Mouse (Mus musculus): ENCODE data around the gene Fcf1.

Gene Fcf1

DNA sequence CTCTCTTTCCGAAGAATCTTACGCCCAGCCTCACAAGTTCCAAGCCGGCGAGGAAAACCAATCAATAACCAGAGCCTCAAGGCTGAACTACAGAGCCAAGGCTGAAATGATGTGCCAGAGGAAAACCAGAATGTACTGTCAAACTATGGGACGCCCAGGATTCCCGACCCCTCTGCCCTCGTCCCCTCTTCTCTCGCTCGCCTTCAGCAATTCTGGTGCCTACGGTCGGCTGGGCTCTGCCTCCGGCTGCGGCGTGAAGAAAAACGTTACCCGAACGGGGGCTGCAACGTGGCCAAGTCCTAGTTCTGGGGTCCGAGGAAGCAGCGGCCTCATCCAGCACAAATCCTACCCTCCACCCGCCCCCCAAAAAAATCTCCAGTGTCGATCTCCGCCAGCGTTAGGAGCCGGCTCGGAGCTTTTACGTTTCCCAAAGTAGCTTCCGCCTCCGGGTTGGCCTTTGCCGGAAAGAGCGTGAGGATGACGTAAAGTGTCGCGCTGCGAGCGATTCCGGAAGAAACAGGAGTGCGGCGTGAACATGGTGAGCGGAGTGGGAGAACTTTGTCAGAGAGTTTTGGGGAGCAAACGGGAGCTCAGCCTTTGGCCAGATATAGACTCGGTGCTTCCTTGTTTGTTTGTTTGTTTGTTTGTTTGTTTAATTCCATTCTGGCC lies at the start of gene Fcf1, which contains the start of gene Arel1:
Gene Fcf1, plus strand, starts transcription at position 470 of the 669 bp plus-strand sequence.
Gene Arel1, minus strand, starts transcription at position 473 of the 669 bp plus-strand sequence.
- peak; percentile 90 for DNase-seq

DNA sequence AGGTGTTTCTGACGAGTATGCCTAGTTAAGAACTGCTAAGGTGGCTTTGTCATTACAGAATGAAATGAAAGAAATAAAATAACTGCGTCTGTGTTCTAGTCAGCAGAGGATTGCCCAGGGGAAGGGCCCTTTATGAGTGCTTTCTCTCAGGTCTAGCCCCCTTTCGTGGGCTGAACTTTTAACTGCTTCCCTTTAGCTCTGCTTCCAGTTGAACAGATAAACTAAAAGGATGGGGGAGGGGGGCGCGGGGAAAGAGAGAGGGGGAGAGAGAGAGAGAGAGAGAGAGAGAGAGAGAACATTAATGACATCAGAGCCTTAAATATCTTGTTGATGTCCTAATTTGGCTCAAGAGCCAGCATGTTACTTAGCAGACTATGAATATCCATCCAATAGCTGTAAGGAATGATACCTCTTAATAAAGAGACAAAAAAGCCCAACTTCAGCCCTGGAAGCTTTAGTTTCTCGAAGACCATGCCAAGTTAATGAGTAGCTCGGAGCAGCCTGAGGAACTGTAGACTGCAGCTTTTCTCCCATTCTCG lies 48.7 kb upstream of the Fcf1 start:
- DNase-seq: no peak

DNA sequence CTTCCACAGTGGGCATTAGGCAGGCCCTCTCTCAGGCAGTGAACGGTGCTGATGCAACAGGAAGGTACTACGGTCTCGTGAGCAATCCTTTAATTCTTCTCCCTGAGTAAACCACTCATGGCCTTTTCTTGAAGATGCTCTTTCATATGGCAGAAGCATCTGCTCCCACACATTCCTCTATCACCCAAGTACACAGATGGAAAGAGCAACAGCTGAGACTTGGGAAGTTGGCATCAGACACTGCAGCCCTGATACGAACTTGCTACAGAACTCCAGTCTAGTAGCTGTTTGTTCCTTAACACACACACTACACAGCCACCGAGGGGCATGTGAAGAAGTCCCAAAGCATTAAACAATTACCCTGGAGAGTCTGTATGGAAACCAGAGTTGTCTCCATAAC lies 46.4 kb upstream of the Fcf1 start:
- DNase-seq: no peak

DNA sequence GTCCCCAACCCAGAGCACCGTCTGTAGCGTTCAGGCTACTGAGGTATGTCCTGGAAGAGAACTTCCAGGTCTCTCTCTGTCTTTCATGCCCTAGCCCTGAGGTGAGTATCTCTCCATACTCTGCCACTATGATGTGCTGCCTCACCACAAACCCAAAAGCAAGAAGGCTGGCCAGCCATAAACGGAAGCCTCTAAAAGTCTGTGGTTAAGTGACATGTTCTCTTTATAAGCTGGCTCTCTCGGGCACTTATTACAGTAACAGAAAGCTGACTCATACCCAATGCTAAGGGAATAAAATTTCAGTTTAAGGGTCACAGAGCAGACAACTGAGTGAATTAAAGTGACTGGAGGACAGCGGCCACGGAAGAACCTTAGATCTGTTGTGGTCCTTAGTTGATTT lies 44.2 kb upstream of the Fcf1 start:
- DNase-seq: no peak

DNA sequence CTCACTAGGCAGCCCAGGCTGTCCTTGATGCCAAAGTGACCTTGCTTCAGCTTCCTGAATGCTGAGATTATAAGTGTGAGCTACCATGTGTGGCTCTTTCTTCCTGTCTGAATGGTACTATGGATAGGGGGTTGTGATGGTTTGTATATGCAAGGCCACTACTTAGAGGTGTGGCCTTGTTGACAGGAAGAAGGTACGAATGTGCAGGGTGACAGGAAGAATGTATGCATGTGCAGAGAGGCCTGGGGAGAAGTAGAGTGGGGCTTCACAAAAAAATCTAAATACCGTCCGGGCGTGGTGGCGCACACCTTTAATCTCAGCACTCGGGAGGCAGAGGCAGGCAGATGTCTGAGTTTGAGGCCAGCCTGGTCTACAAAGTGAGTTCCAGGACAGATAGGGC lies 38.5 kb upstream of the Fcf1 start:
- no peak for DNase-seq

DNA sequence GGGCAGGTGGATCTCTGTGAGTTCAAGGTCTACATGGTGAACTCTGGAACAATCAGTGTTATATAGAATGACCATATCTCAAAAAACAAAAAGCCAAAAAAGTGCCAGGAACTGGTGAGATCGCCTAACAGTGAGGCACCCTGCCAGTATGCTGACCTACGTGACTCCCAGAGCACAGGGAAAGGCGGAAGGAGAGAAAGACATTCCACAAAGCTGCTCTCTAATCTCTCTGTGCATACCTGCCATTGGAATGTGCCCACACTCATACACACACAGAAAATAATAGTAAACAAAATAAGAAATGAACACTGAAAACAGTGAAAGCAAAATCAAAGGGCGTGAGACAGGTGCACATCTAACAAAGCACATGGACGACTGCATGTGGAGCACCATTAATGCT lies 35.4 kb upstream of the Fcf1 start:
- no peak for DNase-seq

DNA sequence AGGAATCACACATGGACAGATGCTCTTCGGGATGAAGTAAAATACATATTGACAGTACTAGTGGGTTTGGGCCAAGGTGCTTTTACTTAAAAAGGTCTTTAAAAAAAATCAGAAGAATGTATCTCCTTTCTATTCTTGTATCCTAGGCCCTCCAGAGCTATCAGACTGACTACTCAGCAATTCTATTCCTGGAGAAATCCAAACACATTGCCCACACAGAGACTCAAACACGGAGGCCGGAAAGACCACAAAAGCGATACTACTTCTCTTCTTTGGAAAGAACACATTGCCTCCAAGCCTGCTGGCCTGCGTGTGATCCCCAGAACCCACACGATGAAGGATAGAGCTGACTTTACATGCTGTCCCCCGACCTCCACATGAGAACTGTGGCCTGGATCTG lies 31.6 kb upstream of the Fcf1 start:
- no peak for DNase-seq

DNA sequence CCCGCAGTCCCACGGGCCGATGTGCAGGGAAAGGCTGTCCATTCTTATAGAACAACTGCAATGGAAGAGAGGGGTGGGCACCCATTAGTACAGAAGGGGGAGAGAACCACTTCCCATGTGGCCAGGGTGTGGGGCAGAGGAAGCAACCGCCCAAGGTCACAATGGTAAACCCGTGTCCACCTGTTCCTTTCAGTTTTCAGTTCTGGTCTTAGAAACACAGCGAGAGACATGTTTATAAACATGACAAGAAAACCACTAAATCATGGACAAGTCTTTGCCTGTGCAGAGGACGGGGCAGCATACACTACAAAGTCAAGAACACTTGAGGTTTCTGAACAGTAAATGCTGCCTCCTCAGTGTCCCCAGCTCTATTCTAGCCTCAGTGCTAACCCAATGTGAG lies 30.4 kb upstream of the Fcf1 start:
- no peak for DNase-seq

DNA sequence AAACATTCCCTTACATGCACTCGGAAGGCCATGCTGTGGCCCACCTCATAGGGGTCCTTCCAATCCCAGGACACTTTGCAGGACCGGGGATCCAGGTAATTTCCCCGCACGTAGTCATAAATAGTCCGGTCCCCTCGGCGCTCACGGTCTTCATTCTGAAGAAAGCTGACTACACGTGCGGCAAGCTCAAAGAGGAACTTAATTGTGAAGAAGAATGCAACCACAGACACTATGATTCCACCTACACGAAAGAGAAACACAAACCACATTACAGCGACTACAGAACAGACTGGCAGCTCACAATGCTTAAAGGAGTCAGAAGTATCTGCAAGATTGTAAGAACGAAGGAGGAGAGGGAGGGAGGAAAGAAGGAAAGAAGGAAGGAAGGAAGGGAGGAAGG lies 29.0 kb upstream of the Fcf1 start:
- DNase-seq: peak; percentile 22

DNA sequence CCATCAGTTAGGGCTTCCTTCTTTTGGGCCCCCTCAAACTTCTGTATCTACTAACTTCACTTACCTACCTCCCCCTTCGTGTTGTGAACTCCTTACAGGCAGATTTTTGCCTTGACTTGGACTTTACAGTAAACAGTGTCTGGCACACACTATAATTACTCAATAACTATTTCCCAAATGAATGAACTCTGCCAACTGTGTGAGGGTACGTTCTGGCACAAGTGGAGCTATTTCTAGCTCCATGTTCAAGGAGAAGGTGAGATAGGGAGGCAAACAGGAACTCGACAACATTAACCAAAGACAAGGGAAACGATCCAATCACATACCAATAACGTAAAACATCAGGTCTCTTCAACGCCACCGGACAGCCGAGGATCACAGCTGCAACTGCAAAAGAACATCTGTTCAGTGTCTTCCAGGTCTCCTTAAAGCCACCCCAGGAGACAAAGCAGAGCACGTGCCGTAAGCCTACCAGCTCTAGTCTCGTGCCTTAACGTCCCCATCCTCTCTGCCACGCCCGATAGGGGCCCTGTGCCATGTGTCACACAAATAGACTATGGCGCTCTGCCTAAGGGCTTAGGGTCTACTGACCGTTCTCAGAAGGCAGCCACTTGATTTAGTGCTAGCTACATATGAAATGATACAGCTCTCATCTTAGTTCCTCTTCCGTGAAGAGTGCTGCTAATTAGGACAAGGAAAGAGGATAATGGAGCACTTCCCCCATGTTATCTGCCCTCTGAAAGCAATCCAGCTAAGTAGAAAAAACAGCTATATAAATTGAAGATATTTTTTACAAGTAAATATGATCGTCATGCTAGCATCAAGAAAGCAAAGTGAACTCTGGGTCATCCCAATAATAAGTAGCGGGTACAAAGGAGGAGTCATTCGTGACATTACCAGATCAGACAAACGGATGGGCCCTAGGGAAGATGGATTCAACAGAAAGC lies 27.4 kb upstream of the Fcf1 start:
- no peak for DNase-seq

DNA sequence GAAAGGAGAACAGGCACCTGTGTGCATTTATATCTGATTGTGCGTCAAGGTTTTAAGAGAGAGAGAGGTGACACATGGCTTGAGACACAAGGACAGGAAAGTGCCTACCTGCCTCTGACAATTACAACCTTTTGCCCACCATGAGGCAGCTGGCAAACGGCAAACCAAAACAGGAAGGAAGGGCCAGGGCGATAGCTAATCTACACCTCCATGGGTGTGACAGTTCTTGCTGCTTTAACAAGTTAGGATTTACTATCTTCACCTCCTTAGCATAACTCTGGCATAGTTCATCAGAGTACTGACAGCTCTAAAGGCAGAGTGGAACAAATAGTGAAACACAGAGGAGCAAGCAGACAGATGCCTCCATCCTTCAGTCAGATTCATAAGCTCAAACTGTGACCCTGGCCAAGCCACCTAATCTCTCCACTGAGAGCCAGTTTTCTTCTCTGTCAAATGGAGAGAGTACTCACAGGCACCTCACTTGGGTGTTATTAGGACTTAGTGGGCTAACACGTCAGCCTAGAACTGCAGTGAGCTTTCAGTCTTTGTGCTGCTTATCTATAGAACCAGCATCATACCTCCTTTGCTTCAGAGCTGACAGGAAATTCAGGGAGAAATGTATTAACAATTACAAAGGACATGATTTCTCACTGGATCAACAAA lies 26.4 kb upstream of the Fcf1 start:
- DNase-seq: no peak

DNA sequence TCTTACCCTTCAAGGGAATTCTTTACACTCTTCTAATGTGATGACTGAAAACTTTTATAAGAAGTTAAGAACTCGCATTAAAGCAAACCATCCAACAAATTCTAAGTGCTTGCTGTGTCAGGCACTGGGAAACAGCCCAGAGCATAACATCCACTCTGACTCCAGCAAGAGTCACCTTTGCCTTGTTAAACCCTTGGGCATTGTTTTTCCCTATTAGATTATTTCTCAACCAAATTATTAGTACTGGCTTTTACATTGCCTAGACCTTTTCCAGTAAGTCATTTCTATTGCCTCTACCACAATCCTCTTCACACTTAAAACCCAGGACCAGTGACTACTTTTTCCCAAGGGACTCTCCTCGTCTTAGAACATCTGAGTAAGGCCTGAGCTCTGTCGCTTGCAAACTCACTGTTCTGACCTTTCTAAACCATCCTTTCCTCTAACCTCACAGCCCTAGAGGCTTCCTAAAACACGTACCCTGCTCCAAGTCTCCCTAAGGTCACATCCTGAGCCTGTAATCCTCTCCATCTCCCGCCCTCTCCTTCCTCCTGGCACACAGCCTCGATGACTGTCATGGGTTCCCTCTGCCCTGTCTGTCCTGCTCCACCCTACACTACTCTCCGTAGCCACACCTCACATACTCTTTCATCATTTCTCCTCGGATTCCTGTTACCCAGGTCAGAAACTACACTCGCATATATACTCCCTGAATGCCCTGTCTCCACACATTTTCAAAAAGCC lies 25.7 kb upstream of the Fcf1 start:
- DNase-seq: no peak

DNA sequence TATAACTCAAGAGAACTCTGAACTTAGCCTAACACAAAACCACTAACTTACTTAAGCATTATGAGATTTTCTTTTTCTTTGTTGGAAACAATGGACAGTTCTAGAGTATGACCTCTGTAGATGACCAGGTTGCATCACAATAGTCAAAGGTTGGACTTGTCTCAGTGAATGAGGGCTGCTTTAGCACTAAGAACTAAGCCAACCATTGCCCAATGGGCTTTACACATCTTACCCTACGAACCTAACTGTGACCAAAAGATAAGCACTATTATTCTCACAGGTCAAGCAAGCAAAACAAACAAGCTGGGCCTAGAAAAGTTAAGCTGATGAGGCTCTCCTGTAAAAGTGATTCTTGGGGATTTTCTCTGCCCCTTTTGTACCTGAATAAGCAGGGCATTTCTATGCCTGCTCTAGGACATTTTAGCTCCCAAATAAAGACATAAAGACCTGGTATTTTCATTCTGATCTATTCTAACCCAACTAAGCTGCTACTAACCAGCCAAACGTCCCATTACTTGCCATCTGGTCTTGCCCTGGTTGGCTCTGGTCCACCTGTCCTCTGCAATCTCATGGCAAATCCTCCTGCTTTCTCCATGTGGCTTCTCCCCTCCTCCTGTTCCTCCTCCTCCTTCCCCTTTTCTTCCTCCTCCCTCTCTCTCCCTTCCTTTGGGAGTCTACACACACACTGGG lies 22.7 kb upstream of the Fcf1 start:
- DNase-seq: no peak

DNA sequence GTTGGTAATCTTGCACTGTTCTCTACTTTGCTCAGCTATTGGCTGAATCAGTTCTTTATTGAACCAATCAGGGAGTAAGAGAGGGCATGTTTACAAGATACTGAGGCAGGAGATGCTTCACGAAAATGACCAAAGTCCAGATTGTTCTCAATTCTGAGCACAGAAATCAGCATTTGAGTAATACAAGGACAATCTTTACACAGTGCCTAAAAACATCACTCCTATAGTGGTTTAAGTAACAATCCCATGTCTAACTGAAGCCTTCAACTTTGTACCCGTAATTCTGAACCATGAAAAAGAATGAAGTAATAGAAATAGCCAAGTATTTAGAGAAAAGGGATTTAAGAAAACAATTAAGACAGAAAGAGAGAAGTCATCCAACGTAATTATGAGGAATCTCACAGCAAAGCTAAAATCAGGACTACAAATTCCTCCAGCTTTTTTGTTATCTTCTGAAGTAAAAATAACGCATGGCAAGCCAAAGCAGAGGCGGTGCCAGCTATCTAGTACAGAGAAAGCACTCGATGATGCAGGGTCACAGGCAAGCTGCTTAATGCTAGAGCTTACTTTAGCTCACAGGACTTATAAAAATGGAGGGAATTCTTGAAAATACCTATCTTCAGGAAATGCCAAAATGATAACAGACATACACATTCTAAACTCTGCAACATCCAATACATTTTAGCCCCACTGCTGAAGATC lies 22.0 kb upstream of the Fcf1 start:
- DNase-seq: no peak

DNA sequence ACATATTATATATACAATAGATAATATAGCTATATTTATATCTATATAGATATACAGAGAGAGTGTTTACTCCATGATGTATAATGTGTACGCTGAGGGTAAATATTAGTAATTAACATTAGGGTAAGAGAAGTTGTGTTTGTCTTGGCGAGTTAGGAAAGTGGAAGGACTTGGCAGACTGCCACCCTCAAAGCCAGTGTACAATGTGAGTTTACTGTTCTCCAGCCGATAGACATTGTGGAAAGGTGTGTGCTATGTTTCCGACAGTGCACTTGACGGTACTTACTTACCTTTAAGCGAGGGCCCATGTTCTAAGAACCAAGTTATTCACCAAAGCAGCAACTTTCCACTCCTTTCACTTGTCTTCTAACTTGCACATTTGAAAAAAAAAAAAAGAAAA lies 19.9 kb upstream of the Fcf1 start:
- no peak for DNase-seq

DNA sequence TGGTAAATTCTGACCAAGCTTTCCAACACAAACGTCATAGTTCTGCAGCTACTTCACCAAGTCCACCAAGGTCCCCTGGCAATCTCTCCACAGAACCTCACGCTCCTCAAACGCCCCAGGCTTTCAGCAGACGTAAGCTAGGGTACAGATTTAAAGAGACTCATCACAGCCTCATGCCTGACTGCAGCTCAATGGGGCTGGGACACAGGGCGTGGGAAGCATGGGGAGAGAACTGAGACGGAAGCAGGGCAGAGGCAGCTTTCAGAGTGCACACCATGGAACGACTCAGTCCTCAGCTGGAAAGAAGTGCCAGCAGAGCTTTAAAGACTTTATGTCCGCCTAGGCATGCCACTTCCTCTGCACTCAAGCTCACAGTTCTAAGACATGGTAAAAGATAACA lies 19.2 kb upstream of the Fcf1 start:
- no peak for DNase-seq

DNA sequence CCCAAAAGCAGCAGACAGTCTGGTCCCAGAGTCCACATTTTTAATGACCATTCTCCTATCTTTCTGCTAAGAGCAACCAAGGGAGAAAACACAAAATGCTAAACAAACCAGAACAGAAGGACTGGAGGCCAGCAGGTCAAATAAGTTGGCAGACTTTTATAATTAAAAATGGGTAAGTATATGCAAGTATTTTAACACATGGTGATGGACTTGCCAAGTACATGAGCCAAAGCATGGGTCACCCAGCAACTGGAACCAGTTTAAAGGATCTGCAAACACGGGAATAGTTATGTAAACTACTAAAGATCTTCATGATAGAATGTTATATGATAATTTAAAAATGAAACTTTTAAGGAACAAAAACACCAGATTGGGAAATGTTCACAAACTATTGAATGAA lies 18.3 kb upstream of the Fcf1 start:
- DNase-seq: no peak

DNA sequence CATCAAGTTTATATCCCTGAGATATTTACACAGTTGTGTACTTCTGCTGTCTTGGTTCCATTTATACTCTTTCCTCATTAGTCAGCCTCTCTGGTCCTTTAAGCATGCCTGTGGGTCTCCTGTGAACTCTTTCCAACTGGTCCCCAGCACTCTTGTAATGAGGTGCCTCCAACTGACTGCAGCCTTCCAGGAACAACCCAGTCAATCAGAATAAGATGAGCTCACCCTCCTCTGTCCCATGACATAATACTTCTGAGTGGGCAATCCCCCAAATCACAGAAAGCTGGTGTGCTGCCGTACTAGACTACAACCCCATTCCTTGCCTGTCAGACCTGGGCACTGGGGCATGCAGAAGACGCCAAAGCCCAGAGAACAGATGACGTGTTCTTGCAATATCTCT lies 14.4 kb upstream of the Fcf1 start:
- no peak for DNase-seq

DNA sequence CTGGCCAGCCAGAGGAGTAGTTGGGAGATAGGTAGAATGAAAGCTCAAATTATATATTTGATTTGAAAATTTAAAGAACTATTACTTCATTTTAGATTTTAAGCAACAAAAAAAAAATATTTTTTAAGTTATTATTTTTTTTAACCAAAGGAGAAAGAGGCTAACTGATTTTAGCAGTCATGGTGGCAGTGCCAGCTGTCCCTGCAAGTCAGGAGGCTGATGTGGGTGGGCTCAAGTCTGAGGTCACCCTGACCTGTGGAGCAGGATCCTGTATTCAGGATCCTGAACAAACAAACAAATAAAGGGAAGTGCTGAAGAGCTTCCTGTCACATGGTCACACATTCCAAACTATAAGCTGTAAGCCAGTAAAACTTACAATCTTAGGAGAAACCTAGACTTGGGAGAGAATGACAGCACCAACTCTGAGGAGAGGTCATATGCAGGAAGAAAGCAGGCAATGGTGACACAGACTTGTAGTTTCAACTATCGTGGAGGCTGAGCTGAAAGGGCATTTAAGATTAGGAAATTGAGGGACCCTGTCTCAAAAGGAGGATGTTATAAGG lies 11.8 kb upstream of the Fcf1 start:
- DNase-seq: no peak

DNA sequence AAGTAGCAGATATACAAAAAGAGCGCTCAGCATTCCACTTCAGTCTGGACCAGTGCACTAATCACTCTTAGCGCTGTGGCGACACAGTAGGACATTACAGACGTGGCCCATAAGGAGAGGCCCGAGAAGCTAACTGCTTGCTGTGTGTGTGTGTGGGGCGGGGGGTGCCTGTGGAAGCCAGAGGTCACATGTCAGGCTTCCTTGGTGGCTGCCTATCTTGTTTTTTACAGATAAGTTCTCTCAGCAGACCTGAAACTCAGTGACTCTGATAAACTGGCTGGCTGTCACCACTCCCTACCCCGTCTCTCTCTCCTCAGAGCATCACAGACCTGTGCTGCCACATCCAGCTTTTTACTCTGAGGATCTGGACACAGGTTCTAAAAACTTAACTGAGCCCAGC lies 8.1 kb upstream of the Fcf1 start:
- no peak for DNase-seq

Measured in thymus, postnatal 14 days (tissue).